Mouse (Mus musculus) small intestine, adult 2 months (tissue): ENCODE measurements at regions not wholly inside any gene's neighbourhood (a gene's known extent, or its start where the extent isn't known, plus 50 kb on each side); places are given as distances from the start of the nearest gene placed in this dataset.

Experiments used
- CTCF ChIP-seq: fragments of 200-500 bp; IDR thresholded peaks from 2 replicates; pipeline ENCODE4 v1.5.1; 2012; ENCODE audit warnings: low read depth, mild to moderate bottlenecking, control low read depth, inconsistent platforms, low read length, moderate library complexity, mixed read lengths; ENCODE audit not compliant: insufficient replicate concordance, insufficient read length; ENCODE audit errors: extremely low read depth
- POLR2A ChIP-seq: fragments of 200-500 bp; IDR thresholded peaks from 2 replicates; pipeline ENCODE4 v1.6.1; 2012; ENCODE audit warnings: low read depth, mild to moderate bottlenecking, control low read depth, inconsistent platforms, low read length, moderate library complexity

- no peak for TF ChIP-seq CTCF
- TF ChIP-seq POLR2A, result no peak
These were observed 167.9 kb upstream of the Stac start for GRCm38 (mm10) chr9:111858051-111858450.
